Mouse (Mus musculus) myocyte (in vitro differentiated cells): ENCODE data around the gene Plaur. TPM values are rescaled to one million over a fixed set of nuclear protein-coding genes. Genes with fewer than 3 reads are reported as not detected.

Experiments used
- H3K27me3 ChIP-seq: one replicate; pipeline ENCODE4 v1.6.1; 2011; ENCODE audit not compliant: control insufficient read depth, insufficient read depth, insufficient read length
- H3K36me3 ChIP-seq: one replicate; pipeline ENCODE4 v1.6.1; 2011; ENCODE audit not compliant: control insufficient read depth, insufficient read depth
- H3K4me2 ChIP-seq: one replicate; pipeline ENCODE4 v1.6.1; 2011; ENCODE audit warnings: low read depth, control low read depth
- H3K4me3 ChIP-seq: one replicate; pipeline ENCODE4 v1.5.1; 2011; ENCODE audit warnings: mild to moderate bottlenecking, control low read depth, moderate library complexity
- H3K79me2 ChIP-seq: one replicate; pipeline ENCODE4 v1.6.1; 2011; ENCODE audit not compliant: control insufficient read depth, insufficient read depth
- H3ac ChIP-seq: one replicate; pipeline ENCODE4 v1.6.1; 2011; ENCODE audit not compliant: control insufficient read depth, insufficient read length
- CEBPB ChIP-seq: IDR thresholded peaks from 2 replicates; pipeline ENCODE4 v1.6.1; 2011; ENCODE audit warnings: mild to moderate bottlenecking, moderate library complexity; ENCODE audit not compliant: poor library complexity, insufficient read depth, severe bottlenecking
- E2F4 ChIP-seq: IDR thresholded peaks from one replicate; pipeline ENCODE4 v1.6.1; 2011; ENCODE audit warnings: mild to moderate bottlenecking, control low read depth, moderate library complexity; ENCODE audit not compliant: insufficient read depth
- MAX ChIP-seq: IDR thresholded peaks from one replicate; pipeline ENCODE4 v1.6.1; 2011; ENCODE audit warnings: low read depth, mild to moderate bottlenecking, control low read depth
- MYOD1 ChIP-seq, 3 experiments: IDR thresholded peaks; one replicate each; pipeline ENCODE4 v1.6.1; 2011; ENCODE audit warnings: control low read depth in 2 of 3, low read depth in 2 of 3, mild to moderate bottlenecking in 2 of 3, moderate library complexity in 1 of 3; ENCODE audit not compliant: insufficient read length in 2 of 3, control insufficient read depth in 1 of 3
- MYOG ChIP-seq, 3 experiments: IDR thresholded peaks; one replicate each; pipeline ENCODE4 v1.6.1; 2011; ENCODE audit warnings: control low read depth in 2 of 3, low read depth in 2 of 3, mild to moderate bottlenecking in 2 of 3; ENCODE audit not compliant: insufficient read length in 2 of 3, control insufficient read depth in 1 of 3, insufficient read depth in 1 of 3
- POLR2A ChIP-seq: IDR thresholded peaks from one replicate; pipeline ENCODE4 v1.6.1; 2011; ENCODE audit warnings: low read depth, mild to moderate bottlenecking, control low read depth, moderate library complexity; ENCODE audit not compliant: insufficient read length
- POLR2AphosphoS2 ChIP-seq: IDR thresholded peaks from one replicate; pipeline ENCODE4 v1.6.1; 2011; ENCODE audit warnings: low read depth, control low read depth; ENCODE audit not compliant: insufficient read length
- REST ChIP-seq: IDR thresholded peaks from one replicate; pipeline ENCODE4 v1.6.1; 2011; ENCODE audit warnings: mild to moderate bottlenecking, control low read depth, moderate library complexity; ENCODE audit not compliant: insufficient read depth, insufficient read length
- SRF ChIP-seq: IDR thresholded peaks from one replicate; pipeline ENCODE4 v1.6.1; 2011; ENCODE audit warnings: low read depth; ENCODE audit not compliant: control insufficient read depth, insufficient read length
- TCF12 ChIP-seq: IDR thresholded peaks from one replicate; pipeline ENCODE4 v1.6.1; 2011; ENCODE audit warnings: mild to moderate bottlenecking, control low read depth; ENCODE audit not compliant: poor library complexity, insufficient read depth, severe bottlenecking
- TCF3 ChIP-seq: IDR thresholded peaks from one replicate; pipeline ENCODE4 v1.6.1; 2011; ENCODE audit warnings: low read depth, control low read depth; ENCODE audit not compliant: insufficient read length
- USF1 ChIP-seq: IDR thresholded peaks from one replicate; pipeline ENCODE4 v1.6.1; 2011; ENCODE audit warnings: low read depth, mild to moderate bottlenecking, control low read depth, moderate library complexity
- polyA plus RNA-seq: library from polyadenylated mRNA; unstranded; fragments of >200 nt; fragmentation: generic; extraction: Trizol; gene quantifications from one replicate; pipeline ENCODE4 v1.2.1, GENCODE M21; 2012; ENCODE audit warnings: missing spikeins

The Plaur gene
- polyA plus RNA-seq, 1 experiment = 32.5 TPM

GRCm38 (mm10) chr7:24451855-24452311, 10.4 kb upstream of the Plaur start, which contains the start of gene Irgc1:
Gene Irgc1, minus strand, starts transcription at chr7:24452297.
- Histone ChIP-seq H3K36me3 (no peaks in the 10 kb centered on the region), H3K4me2 (peak within 1 kb of the TSS; percentile 77), H3K4me3 (no peak within 1 kb of the TSS), H3K27me3 (no peaks in the 10 kb centered on the region), H3K79me2 (no peaks in the 10 kb centered on the region), H3ac (no peak within 1 kb of the TSS)
- TF ChIP-seq CEBPB (no peak), POLR2AphosphoS2 (no peak), SRF (no peak), MYOD1 (IDR thresholded peaks at IDR 0.05; ENCODE audit: control insufficient read depth in 1 of 3, insufficient read length in 2 of 3, low read depth in 2 of 3) (no peak), MYOG (IDR thresholded peaks at IDR 0.05; ENCODE audit: control insufficient read depth in 1 of 3, insufficient read depth in 1 of 3, insufficient read length in 2 of 3, low read depth in 2 of 3) (no peak), POLR2A (no peak), REST (no peak), TCF3 (no peak), E2F4 (no peak), TCF12 (no peak), USF1 (no peak), MAX (no peak)

GRCm38 (mm10) chr7:24454199-24454598, 8.1 kb upstream of the Plaur start:
- no peaks in the 10 kb centered on the region for H3K79me2 ChIP-seq
- TF ChIP-seq MYOD1 (IDR thresholded peaks at IDR 0.05; ENCODE audit: control insufficient read depth in 1 of 3, insufficient read length in 2 of 3, low read depth in 2 of 3) (no peak), E2F4 (no peak), USF1 (no peak), CEBPB (no peak), TCF3 (no peak), MYOG (IDR thresholded peaks at IDR 0.05; ENCODE audit: control insufficient read depth in 1 of 3, insufficient read depth in 1 of 3, insufficient read length in 2 of 3, low read depth in 2 of 3) (no peak), POLR2A (no peak), SRF (no peak), REST (no peak), POLR2AphosphoS2 (no peak), TCF12 (no peak), MAX (no peak)
- H3K4me2 ChIP-seq = no peak overlapping the region
- H3K4me3 ChIP-seq = no peak overlapping the region
- no peak overlapping the region for H3ac ChIP-seq
- H3K36me3 ChIP-seq = no peaks in the 10 kb centered on the region
- no peaks in the 10 kb centered on the region for H3K27me3 ChIP-seq

- Histone ChIP-seq H3K4me3 (no peak overlapping the region), H3K4me2 (no peak overlapping the region), H3ac (no peak overlapping the region), H3K79me2 (no peaks in the 10 kb centered on the region), H3K36me3 (no peaks in the 10 kb centered on the region), H3K27me3 (no peaks in the 10 kb centered on the region)
- no peak for TF ChIP-seq TCF12
- no peak for TF ChIP-seq MYOG (IDR thresholded peaks at IDR 0.05; ENCODE audit: control insufficient read depth in 1 of 3, insufficient read depth in 1 of 3, insufficient read length in 2 of 3, low read depth in 2 of 3)
These were observed 6.6 kb upstream of the Plaur start for GRCm38 (mm10) chr7:24455726-24456125.

GRCm38 (mm10) chr7:24457726-24458370, 4.4 kb upstream of the Plaur start:
- TF ChIP-seq MYOD1 (IDR thresholded peaks at IDR 0.05; ENCODE audit: control insufficient read depth in 1 of 3, insufficient read length in 2 of 3, low read depth in 2 of 3) = no peak
- no peak for TF ChIP-seq REST
- no peak for TF ChIP-seq USF1
- no peak for TF ChIP-seq CEBPB
- TF ChIP-seq POLR2A = no peak
- no peak for TF ChIP-seq MAX
- TF ChIP-seq TCF12 = no peak
- no peak for TF ChIP-seq E2F4
- no peak for TF ChIP-seq SRF
- no peak for TF ChIP-seq POLR2AphosphoS2
- TF ChIP-seq MYOG (IDR thresholded peaks at IDR 0.05; ENCODE audit: control insufficient read depth in 1 of 3, insufficient read depth in 1 of 3, insufficient read length in 2 of 3, low read depth in 2 of 3) = no peak
- TF ChIP-seq TCF3 = no peak
- Histone ChIP-seq H3K4me2 (peak overlapping the region; percentile 77), H3K36me3 (no peaks in the 10 kb centered on the region), H3K79me2 (no peaks in the 10 kb centered on the region), H3ac (no peak overlapping the region), H3K4me3 (no peak overlapping the region), H3K27me3 (no peaks in the 10 kb centered on the region)

GRCm38 (mm10) chr7:24459440-24459839, 2.8 kb upstream of the Plaur start:
- H3ac ChIP-seq = no peak overlapping the region
- H3K4me2 ChIP-seq = peak overlapping the region; percentile 66
- H3K27me3 ChIP-seq = no peaks in the 10 kb centered on the region
- H3K79me2 ChIP-seq = peaks cover 13% of the 10 kb centered on the region
- no peak overlapping the region for H3K4me3 ChIP-seq
- H3K36me3 ChIP-seq = no peaks in the 10 kb centered on the region
- TF ChIP-seq TCF3 = no peak
